Mouse (Mus musculus): ENCODE data around the gene Ripk1.

- TF ChIP-seq CTCF (IDR thresholded peaks at IDR 0.05; ENCODE audit: low read depth) (no peak), EP300 (IDR thresholded peaks at IDR 0.05; ENCODE audit: low read depth) (no peak)
Observed at GRCm38 (mm10) chr13:34038901-34039341, 36.8 kb downstream of the Ripk1 start.

All from liver, embryonic 14.5 days (tissue).